Mouse (Mus musculus) embryonic fibroblast, embryonic 13.5 days (primary cell): ENCODE data around the gene Kirrel3.

Experiments used
- CTCF ChIP-seq: IDR thresholded peaks from 2 replicates; pipeline ENCODE4 v1.5.1; 2011; ENCODE audit warnings: mild to moderate bottlenecking, control low read depth, low read length, moderate library complexity, borderline replicate concordance; ENCODE audit not compliant: insufficient read depth
- POLR2A ChIP-seq: IDR thresholded peaks from 2 replicates; pipeline ENCODE4 v1.6.1; 2011; ENCODE audit warnings: low read depth, mild to moderate bottlenecking, control low read depth, low read length, moderate library complexity

- TF ChIP-seq CTCF: no peak
- no peak for TF ChIP-seq POLR2A
Observed at GRCm38 (mm10) chr9:34884325-34884724, 398.6 kb downstream of the Kirrel3 start.
